Mouse (Mus musculus) spleen, adult 2 months (tissue): ENCODE measurements around the gene Cfap299. TPM values are rescaled to one million over a fixed set of nuclear protein-coding genes. Genes with fewer than 3 reads are reported as not detected.

Source experiments
- DNase-seq, 2 experiments: peaks; one replicate each; pipeline versions ENCODE4 v3.0.0 to v3.0.0-alpha.2; 2012 to 2021; ENCODE audit warnings: low spot score in 2 of 2, low read depth in 1 of 2
- H3K27ac ChIP-seq: fragments of 200-500 bp; 2 replicates; pipeline ENCODE4 v1.5.1; 2012; ENCODE audit warnings: low read length, inconsistent platforms; ENCODE audit not compliant: insufficient read depth
- H3K27me3 ChIP-seq: fragments of 200-500 bp; 2 replicates; pipeline ENCODE4 v1.6.1; 2012; ENCODE audit warnings: mild to moderate bottlenecking, moderate library complexity, low read length, inconsistent platforms; ENCODE audit not compliant: control insufficient read depth, insufficient read depth
- H3K36me3 ChIP-seq: fragments of 200-500 bp; 2 replicates; pipeline ENCODE4 v1.6.1; 2012; ENCODE audit warnings: mild to moderate bottlenecking, low read length, inconsistent platforms; ENCODE audit not compliant: control insufficient read depth, insufficient read depth
- H3K4me1 ChIP-seq: fragments of 200-500 bp; 2 replicates; pipeline ENCODE4 v1.6.1; 2011; ENCODE audit warnings: inconsistent platforms; ENCODE audit not compliant: control insufficient read depth, insufficient read depth, insufficient read length
- H3K4me3 ChIP-seq: fragments of 200-500 bp; 2 replicates; pipeline ENCODE4 v1.5.1; 2011; ENCODE audit warnings: mild to moderate bottlenecking, inconsistent platforms; ENCODE audit not compliant: insufficient read depth, insufficient read length; ENCODE audit errors: extremely low read depth
- CTCF ChIP-seq: fragments of 200-500 bp; IDR thresholded peaks from 2 replicates; pipeline ENCODE4 v1.5.1; 2011; ENCODE audit warnings: mild to moderate bottlenecking, inconsistent platforms; ENCODE audit not compliant: insufficient read depth, insufficient read length, insufficient replicate concordance; ENCODE audit errors: extremely low read depth
- POLR2A ChIP-seq: fragments of 200-500 bp; IDR thresholded peaks from 2 replicates; pipeline ENCODE4 v1.6.1; 2011; ENCODE audit warnings: low read depth, low read length, inconsistent platforms
- WGBS: fragments of 180-500 bp; shearing (Covaris S2); methylation state at CpG from one replicate; pipeline ENCODE4 v1.1.7; 2018; 5-methylcytosine and 5-hydroxymethylcytosine counted together
- polyA plus RNA-seq: library from polyadenylated mRNA; depleted of rRNA; stranded (reverse); fragments of >200 nt; gene quantifications from 2 replicates; pipeline ENCODE4 v1.2.3, GENCODE M21; 2012

Cfap299 gene
- polyA plus RNA-seq, 1 experiment, result not detected

DNA sequence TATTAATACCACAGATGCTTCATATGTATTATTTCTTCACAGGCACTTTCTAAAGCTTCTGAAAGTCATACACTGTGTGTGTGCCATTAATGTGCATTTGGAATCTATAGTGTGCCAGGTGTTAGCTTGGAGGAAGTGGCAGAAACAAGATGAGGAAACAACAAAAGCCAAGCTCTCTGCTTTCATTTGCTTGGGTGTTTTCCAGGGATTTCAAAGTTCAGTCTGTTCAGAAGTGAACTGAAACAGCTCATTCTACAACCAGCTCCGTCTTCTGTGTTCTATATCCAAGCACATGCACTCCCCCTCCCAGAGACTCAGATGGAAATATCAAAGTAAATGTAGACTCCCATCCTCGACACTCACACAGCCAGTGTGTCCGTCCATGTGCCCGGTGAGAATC lies 449.5 kb downstream of the Cfap299 start:
- Histone ChIP-seq H3K27ac (no peak overlapping the region), H3K4me3 (no peak overlapping the region), H3K36me3 (no peaks in the 10 kb centered on the region), H3K27me3 (no peaks in the 10 kb centered on the region), H3K4me1 (no peaks in the 10 kb centered on the region)
- WGBS, result 86% methylated on average over 4 of the region's 4 CpGs
- TF ChIP-seq POLR2A (no peak), CTCF (no peak)
- DNase-seq, result no peak

DNA sequence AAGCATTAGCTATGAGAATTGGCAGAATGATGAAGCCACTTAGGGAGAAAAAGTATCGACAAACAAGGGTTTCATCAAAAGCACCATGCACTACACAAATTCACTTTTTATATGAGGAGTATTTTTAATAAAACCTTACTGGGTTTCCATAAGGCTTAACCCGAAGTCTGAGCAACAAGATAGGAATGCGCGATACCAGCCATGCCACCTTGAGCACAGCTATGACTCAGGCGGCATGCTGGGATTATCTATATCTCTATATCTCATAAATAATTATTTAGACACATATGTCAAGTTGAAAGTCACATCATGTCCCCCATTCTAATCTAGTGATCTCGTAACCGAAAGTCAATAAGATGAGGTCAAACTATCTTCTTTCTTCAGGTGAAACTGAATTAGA lies 453.0 kb downstream of the Cfap299 start:
- TF ChIP-seq CTCF (no peak), POLR2A (no peak)
- H3K4me3 ChIP-seq, result no peak overlapping the region
- WGBS, result 95% methylated on average over 7 of the region's 7 CpGs
- no peaks in the 10 kb centered on the region for H3K4me1 ChIP-seq
- no peak for DNase-seq
- H3K27me3 ChIP-seq, result no peaks in the 10 kb centered on the region
- no peaks in the 10 kb centered on the region for H3K36me3 ChIP-seq
- no peak overlapping the region for H3K27ac ChIP-seq

DNA sequence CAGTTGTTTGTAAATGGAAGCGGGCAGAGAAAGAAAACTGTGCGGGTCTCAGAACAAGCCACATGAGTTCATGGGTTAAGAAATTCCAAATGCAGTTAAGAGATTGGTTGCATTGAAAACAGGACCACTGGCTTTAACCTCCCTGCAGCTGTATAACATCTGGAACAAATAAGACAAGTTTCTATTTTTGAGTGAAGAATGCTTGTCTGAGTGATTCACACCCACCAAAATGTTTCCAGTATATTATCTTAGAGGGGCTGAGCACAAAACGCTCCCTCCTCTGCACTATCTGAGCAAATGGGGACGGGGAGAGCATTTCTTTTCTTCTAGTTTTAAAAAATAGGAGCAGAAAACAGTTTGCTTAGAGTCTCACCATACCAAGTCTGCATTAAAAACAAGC lies 458.6 kb downstream of the Cfap299 start:
- no peak overlapping the region for H3K27ac ChIP-seq
- no peak for TF ChIP-seq CTCF
- no peak for TF ChIP-seq POLR2A
- H3K27me3 ChIP-seq, result no peaks in the 10 kb centered on the region
- no peaks in the 10 kb centered on the region for H3K36me3 ChIP-seq
- WGBS, result 76% methylated on average over 4 of the region's 4 CpGs
- H3K4me1 ChIP-seq, result no peaks in the 10 kb centered on the region
- DNase-seq, result no peak
- H3K4me3 ChIP-seq, result no peak overlapping the region

DNA sequence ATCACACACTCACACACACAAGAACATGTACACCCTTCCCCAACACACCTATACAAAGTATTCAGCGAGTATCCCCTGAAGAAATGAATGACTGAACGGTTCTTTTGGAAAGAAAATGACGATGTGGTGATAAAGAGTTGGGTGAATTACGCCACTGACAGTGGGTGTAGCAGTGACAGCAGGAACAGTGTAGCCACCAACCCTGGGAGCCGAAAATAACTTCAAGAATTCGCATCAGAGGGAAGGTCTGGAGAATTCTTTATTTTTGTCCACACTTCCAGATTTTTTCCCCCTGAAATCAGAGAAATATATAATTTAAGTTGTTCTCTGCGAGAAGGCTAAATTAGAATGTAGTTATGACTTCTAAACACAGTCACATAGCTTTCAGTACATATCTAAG lies 459.5 kb downstream of the Cfap299 start:
- no peak for DNase-seq
- Histone ChIP-seq H3K4me3 (no peak overlapping the region), H3K27me3 (no peaks in the 10 kb centered on the region), H3K4me1 (no peaks in the 10 kb centered on the region), H3K36me3 (no peaks in the 10 kb centered on the region), H3K27ac (no peak overlapping the region)
- TF ChIP-seq POLR2A, result no peak
- no peak for TF ChIP-seq CTCF
- 81% methylated on average over 7 of the region's 7 CpGs for WGBS

DNA sequence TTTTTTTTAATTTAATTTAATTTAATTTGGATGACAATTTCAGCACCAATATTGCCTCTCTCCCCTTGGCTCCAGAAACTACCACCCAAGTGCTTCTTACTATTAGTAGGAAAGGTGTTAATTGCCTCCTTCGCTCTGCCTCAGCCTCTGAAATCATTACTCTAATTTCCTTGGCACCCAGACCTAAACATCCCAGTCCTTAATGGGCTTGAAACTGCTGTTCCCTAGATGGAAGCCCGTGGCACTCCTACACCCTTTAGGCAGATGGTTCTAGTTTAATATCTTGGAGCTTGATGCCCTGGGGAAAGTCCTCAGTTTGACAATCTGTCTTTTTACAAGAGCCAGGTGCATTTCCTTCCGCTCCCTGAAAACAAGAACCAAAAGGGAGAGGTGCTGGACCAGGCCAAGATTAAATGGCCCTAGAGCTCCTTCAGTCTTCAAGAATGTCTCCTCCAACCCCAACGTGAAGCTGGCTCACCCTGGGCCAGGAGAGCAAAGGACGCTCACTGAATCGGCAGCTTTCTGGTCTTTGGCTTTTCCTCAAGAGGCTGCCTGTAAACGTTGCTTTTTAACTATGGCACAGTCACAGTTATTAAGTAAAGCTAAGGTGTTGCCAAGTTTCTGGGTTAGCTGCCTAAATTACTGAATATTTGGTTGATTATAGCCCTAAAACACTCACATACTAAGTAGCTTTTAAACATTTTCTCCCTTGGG lies 461.9 kb downstream of the Cfap299 start:
- no peak overlapping the region for H3K27ac ChIP-seq
- DNase-seq, result no peak
- WGBS, result 68% methylated on average over 7 of the region's 7 CpGs
- H3K4me3 ChIP-seq, result no peak overlapping the region
- H3K36me3 ChIP-seq, result no peaks in the 10 kb centered on the region
- H3K4me1 ChIP-seq, result no peaks in the 10 kb centered on the region
- no peaks in the 10 kb centered on the region for H3K27me3 ChIP-seq
- TF ChIP-seq POLR2A (no peak), CTCF (no peak)

DNA sequence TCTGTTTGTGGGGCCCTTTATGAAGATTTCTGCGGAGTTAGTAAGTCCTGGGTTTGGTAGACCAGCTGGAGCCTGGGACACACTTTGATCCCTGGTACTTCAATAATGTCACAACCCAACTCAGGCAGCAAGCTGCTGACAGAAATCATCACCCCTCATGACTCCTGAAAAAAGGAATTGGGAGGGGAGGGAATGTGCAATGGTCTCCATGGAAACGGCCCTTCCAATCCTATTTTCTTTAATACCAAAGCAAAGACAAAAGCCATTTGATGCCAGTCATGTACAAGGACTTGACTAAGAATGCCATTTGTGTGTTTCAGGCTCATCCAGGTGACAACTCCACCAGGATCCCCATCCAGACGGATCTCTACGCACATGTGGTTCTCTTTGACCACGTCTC lies 472.4 kb downstream of the Cfap299 start:
- DNase-seq, result no peak
- no peak overlapping the region for H3K4me3 ChIP-seq
- H3K27me3 ChIP-seq, result no peaks in the 10 kb centered on the region
- H3K4me1 ChIP-seq, result no peaks in the 10 kb centered on the region
- TF ChIP-seq POLR2A (no peak), CTCF (no peak)
- WGBS, result 84% methylated on average over 5 of the region's 5 CpGs
- H3K36me3 ChIP-seq, result no peaks in the 10 kb centered on the region
- no peak overlapping the region for H3K27ac ChIP-seq

DNA sequence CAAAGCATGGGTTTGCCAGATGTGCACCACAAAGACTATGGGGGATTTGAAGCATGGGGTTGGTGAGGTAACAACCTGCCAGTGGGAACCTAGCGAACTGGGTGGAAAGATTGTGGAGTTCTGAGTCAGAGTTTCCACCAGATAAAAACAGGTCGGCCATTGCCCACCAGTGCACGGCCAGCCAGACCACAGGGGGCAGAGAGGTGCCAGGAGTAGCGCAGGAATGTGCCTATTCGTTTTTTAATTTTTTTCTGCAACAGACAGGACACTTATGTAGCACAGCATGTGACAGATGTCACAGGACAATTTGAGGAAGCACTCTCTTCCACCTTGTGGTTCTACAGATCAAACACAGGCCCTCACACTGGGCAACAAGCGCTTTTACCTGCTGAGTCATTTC lies 475.7 kb downstream of the Cfap299 start:
- Histone ChIP-seq H3K36me3 (no peaks in the 10 kb centered on the region), H3K27ac (no peak overlapping the region), H3K4me1 (no peaks in the 10 kb centered on the region), H3K4me3 (no peak overlapping the region), H3K27me3 (no peaks in the 10 kb centered on the region)
- no peak for DNase-seq
- no peak for TF ChIP-seq CTCF
- no peak for TF ChIP-seq POLR2A
- WGBS, result 78% methylated on average over 6 of the region's 6 CpGs
